Mouse (Mus musculus): ENCODE data around the gene Zfp804a.

The Zfp804a gene

DNA sequence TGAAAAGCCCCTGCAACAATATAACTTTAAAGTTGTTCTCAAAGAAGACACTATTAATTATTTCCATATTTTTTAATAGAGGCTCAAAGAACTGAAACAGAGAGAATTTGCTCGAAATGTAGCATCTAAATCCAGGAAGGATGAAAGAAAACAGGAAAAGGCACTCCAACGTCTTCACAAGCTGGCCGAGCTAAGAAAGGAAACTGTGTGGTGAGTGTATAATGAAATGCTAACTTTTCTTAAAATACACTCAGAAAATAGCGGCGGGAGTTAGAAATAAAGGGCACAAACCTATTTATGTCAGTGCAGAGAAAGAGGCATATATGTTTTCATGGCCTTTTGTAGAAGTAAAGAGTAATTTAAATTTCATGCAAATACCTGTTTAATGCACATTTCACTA, 200.4 kb downstream of the Zfp804a start:
- no peak for DNase-seq (ENCODE audit: low spot score in 2 of 2)

DNA sequence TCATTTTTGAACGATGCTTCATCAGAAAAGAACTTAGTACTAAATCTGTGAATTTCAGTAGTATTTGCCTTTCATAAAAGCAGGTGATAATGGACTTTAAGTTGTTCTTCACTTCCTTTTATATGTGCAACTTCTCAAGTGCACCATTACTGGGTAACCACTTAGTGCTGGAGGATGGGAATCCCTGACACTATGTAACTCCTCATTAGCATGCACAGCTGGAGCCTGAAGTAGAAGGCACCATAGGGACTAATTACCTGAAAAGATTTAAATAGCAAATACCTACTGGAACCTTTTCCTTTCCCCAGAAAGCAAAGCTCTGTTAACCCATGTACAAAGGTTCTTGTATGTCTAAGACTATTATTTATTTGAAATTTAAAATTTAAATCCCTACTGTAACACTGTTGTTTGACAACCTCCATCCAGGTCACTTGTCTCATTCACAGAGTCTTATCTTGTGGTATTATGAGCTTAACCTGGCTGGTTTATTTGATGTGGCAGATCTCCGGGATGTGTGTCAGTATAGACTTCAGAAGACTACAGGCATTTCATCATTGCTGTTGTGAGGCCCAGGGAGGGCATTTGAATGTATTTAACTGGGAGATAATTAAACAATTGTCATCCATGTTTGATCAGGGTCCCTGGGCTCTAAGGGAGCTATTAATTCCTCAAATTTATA, 229.7 kb downstream of the Zfp804a start:
- no peak for DNase-seq (ENCODE audit: low spot score in 2 of 2)

DNA sequence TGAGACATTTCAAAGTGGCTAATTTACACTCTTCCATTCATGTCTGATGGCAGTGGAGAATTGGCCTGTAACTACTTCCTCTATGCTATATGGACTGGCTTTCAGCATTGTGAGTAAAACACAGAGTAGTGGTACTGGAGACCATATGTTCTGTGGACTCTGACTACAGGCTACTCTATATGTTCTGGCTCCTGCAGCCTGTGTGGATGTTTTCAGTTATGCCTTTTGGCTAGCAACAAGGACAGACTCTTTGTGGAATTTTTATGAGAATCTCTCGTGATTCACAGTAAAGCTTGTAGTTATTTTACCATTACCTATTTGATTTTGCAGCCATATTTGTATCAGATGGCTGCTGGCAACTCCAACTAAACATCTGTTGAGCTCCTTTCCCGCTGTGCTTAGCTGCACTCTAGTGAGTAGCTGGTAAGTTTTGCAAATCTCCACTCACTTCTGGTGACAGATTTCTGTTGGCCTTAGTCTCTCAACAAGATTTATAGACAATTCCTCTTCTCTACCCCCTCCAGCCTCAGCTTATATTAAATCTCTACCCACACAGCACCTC, 242.0 kb downstream of the Zfp804a start:
- DNase-seq (ENCODE audit: low spot score in 2 of 2): no peak

Data from left cerebral cortex, adult 9 months (tissue).